Mouse (Mus musculus): ENCODE data around the gene Vmn2r96. TPM values are rescaled to one million over a fixed set of nuclear protein-coding genes. Genes with fewer than 3 reads are reported as not detected.

The Vmn2r96 gene
- polyA plus RNA-seq (2012; rRNA removed; ENCODE audit: low replicate concordance), result not detected in 2 replicates

GRCm38 (mm10) chr17:18572851-18573250 lies at the start of gene Vmn2r96:
Vmn2r96 (plus strand) TSS chr17:18573151.

Other genes starting within 250 kb of the Vmn2r96 start
- gene Vmn2r95, start 149.1 kb upstream of the Vmn2r96 start, polyA plus RNA-seq (2012; rRNA removed; ENCODE audit: low replicate concordance), result not detected in 2 replicates